Comparison of ENCODE assay signal across 23 mouse cellular contexts in the genomic region with DNA sequence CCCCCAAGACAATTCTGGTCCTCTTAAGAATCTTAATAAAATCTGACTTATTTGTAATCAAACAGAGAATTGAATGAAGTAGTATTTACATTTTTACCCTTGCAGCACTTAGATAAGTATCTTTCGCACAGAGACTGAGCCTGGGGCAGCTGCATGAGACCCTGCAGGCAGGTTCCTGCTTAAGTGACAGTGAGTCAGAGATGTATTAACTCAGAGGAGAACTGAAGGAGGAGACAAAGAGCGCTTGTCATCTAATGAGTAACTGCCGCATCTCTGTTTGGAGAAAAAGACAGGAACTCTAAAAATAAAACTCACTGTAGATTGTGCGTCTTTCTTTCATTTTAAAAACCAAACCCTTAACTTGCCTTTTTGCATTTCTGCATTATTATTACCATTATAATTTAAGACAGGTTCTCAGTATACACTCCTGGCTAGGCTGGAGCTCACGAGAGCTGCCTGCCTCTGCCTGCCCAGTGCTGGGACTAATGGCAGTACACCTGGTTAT. TPM values are rescaled to one million over a fixed set of nuclear protein-coding genes. Genes with fewer than 3 reads are reported as not detected.
DNase-seq lines count a peak whose midpoint lies in the region; ATAC-seq and TF ChIP-seq lines count a peak whose summit lies in the region.
"Had no signal": no experiment of that assay in that cellular context is flagged by ENCODE, and none has a peak within 500 bp of the region (broad histone marks: within the 10 kb centered on the region; RNA-seq: fewer than 3 reads in every experiment).

No protein-coding gene starts in this region.

- peak in 1 of 3 experiments; percentile 2; a peak in 1 of 6 replicates for TF ChIP-seq CTCF in MEL (IDR thresholded peaks at IDR 0.05 in 2 of 3, conservative IDR thresholded peaks at IDR 0.05 in 1 of 3; ENCODE audit: control insufficient read depth in 1 of 3, insufficient read depth in 1 of 3, low read depth in 2 of 3, low read length in 3 of 3, poor library complexity in 1 of 3, severe bottlenecking in 1 of 3)

- H3K4me3 ChIP-seq in megakaryocyte, embryonic 14.5 days (replicated peaks) = peak overlapping the region; percentile 56
- peak overlapping the region; percentile 30 to 49 for H3K4me3 ChIP-seq in MEL (ENCODE audit: control insufficient read depth in 1 of 2, insufficient read depth in 1 of 2, low read depth in 2 of 2, low read length in 2 of 2)
- H3K4me3 ChIP-seq: embryonic facial prominence, embryonic 12.5 days; embryonic facial prominence, embryonic 15.5 days; forebrain, embryonic 15.5 days; heart, adult 2 months; heart, embryonic 10.5 days; heart, embryonic 13.5 days; hindbrain, embryonic 12.5 days; hindbrain, embryonic 15.5 days had no signal

- TF ChIP-seq RAD21 in MEL (IDR thresholded peaks at IDR 0.05; ENCODE audit: low read depth, low read length) = peak; percentile 2; the same call in 1 of the 2 replicates

- H3K4me1 ChIP-seq in megakaryocyte, embryonic 14.5 days = peaks cover 25% of the 10 kb centered on the region
- H3K4me1 ChIP-seq in MEL (ENCODE audit: control insufficient read depth in 1 of 2, insufficient read depth in 2 of 2, low read length in 2 of 2) = peaks cover 8 to 12% of the 10 kb centered on the region in 2 experiments; a peak in 3 of 4 replicates
- H3K4me1 ChIP-seq: embryonic facial prominence, embryonic 12.5 days; forebrain, embryonic 15.5 days; heart, embryonic 10.5 days; hindbrain, embryonic 12.5 days; hindbrain, embryonic 15.5 days had no signal

- peak in 1 of 2 experiments; percentile 20; a peak in 2 of 4 replicates for TF ChIP-seq EP300 in MEL (IDR thresholded peaks at IDR 0.05; ENCODE audit: low read depth in 1 of 2, low read length in 2 of 2)

- H3K79me2 ChIP-seq in MEL (ENCODE audit: control insufficient read depth, insufficient read depth, low read length, poor library complexity) = no peaks in the 10 kb centered on the region

- TF ChIP-seq POLR2A in MEL (IDR thresholded peaks at IDR 0.05; ENCODE audit: control insufficient read depth in 1 of 2, insufficient read depth in 1 of 2, low read depth in 1 of 2, low read length in 2 of 2, poor library complexity in 1 of 2) = no peak

- ATAC-seq in megakaryocyte, adult 5-6 weeks (ENCODE audit: poor library complexity, severe bottlenecking) = no peak
- ATAC-seq: forebrain, embryonic 15.5 days; intestine, postnatal 0 days; Patski had no signal

- H3K27me3 ChIP-seq in megakaryocyte, embryonic 14.5 days (replicated peaks) = no peaks in the 10 kb centered on the region
- no peaks in the 10 kb centered on the region for H3K27me3 ChIP-seq in MEL (ENCODE audit: control insufficient read depth in 1 of 2, insufficient read depth in 2 of 2, low read length in 2 of 2)
- H3K27me3 ChIP-seq: embryonic facial prominence, embryonic 12.5 days; forebrain, embryonic 15.5 days; heart, embryonic 13.5 days; hindbrain, embryonic 12.5 days; hindbrain, embryonic 15.5 days had no signal

- DNase-seq in 416B (ENCODE audit: low read depth) = peak; percentile 59
- peak; percentile 79 for DNase-seq in MEL (ENCODE audit: low read depth, low spot score)
- no peak for DNase-seq in cerebellum, postnatal 14 days
- DNase-seq in lung, postnatal 10 days = no peak
- DNase-seq: adrenal gland, adult 2 months; adrenal gland, postnatal 14 days; cerebellum, adult 11-12 months; cerebellum, adult 8-10 months; cerebellum, postnatal 10 days; gastrocnemius, postnatal 10 days; gastrocnemius, postnatal 36 days; heart, adult 2 months had no signal

- peak overlapping the region; percentile 30; the same call in 1 of the 2 replicates for H3K27ac ChIP-seq in MEL (ENCODE audit: control insufficient read depth, low read depth, low read length)
- H3K27ac ChIP-seq: embryonic facial prominence, embryonic 12.5 days; embryonic facial prominence, embryonic 15.5 days; forebrain, embryonic 15.5 days; heart, adult 2 months; heart, embryonic 10.5 days; heart, embryonic 13.5 days; hindbrain, embryonic 12.5 days; hindbrain, embryonic 15.5 days had no signal

- H3K9ac ChIP-seq in MEL (ENCODE audit: control insufficient read depth, low read depth, low read length, poor library complexity, severe bottlenecking) = peak overlapping the region; percentile 45
- H3K9ac ChIP-seq: embryonic facial prominence, embryonic 12.5 days; embryonic facial prominence, embryonic 15.5 days; forebrain, embryonic 15.5 days; heart, embryonic 13.5 days; hindbrain, embryonic 12.5 days; hindbrain, embryonic 15.5 days had no signal

- H3K9me3 ChIP-seq in megakaryocyte, embryonic 14.5 days = no peaks in the 10 kb centered on the region
- H3K9me3 ChIP-seq in MEL (replicated peaks; ENCODE audit: insufficient read depth, low read length) = no peaks in the 10 kb centered on the region
- H3K9me3 ChIP-seq: embryonic facial prominence, embryonic 12.5 days; embryonic facial prominence, embryonic 15.5 days; forebrain, embryonic 15.5 days; heart, embryonic 10.5 days; heart, embryonic 13.5 days; hindbrain, embryonic 12.5 days; hindbrain, embryonic 15.5 days had no signal

- no peaks in the 10 kb centered on the region for H3K36me3 ChIP-seq in megakaryocyte, embryonic 14.5 days (replicated peaks; ENCODE audit: low read length)
- peaks cover 0 to 12% of the 10 kb centered on the region in 2 experiments; a peak in 2 of 4 replicates for H3K36me3 ChIP-seq in MEL (ENCODE audit: control insufficient read depth in 1 of 2, insufficient read depth in 2 of 2, low read length in 2 of 2)
- H3K36me3 ChIP-seq: embryonic facial prominence, embryonic 12.5 days; embryonic facial prominence, embryonic 15.5 days; forebrain, embryonic 15.5 days; heart, embryonic 10.5 days; heart, embryonic 13.5 days; hindbrain, embryonic 12.5 days; hindbrain, embryonic 15.5 days had no signal

TF ChIP-seq in MEL, 35 proteins besides CTCF, POLR2A, EP300 and RAD21:
- TF ChIP-seq USF1 (IDR thresholded peaks at IDR 0.05; ENCODE audit: low read depth, low read length) (no peak), ZC3H11A (IDR thresholded peaks at IDR 0.05; ENCODE audit: low read depth, low read length) (0 out of 2 replicates have a peak, but pooled peaks have one; percentile 14), SIN3A (IDR thresholded peaks at IDR 0.05; ENCODE audit: low read length) (0 out of 2 replicates have a peak, but pooled peaks have one; percentile 17), TBP (IDR thresholded peaks at IDR 0.05; ENCODE audit: low read depth, low read length) (peak; percentile 94), GATA1 (IDR thresholded peaks at IDR 0.05; ENCODE audit: low read depth, low read length) (peak; percentile 48; the same call in 1 of the 2 replicates), ELF1 (IDR thresholded peaks at IDR 0.05; ENCODE audit: low read depth, low read length) (no peak), GABPA (IDR thresholded peaks at IDR 0.05; ENCODE audit: low read depth, low read length) (0 out of 2 replicates have a peak, but pooled peaks have one; percentile 30), ETS1 (IDR thresholded peaks at IDR 0.05; ENCODE audit: low read depth, low read length) (peak; percentile 27; the same call in 1 of the 2 replicates), MYB (IDR thresholded peaks at IDR 0.05; ENCODE audit: low read depth, low read length) (peak; percentile 39; the same call in 1 of the 2 replicates), SMC3 (IDR thresholded peaks at IDR 0.05; ENCODE audit: low read depth, low read length) (peak; percentile 24; the same call in 1 of the 2 replicates)
TF ChIP-seq in MEL: peak in this region for 8.

RNA-seq across cellular contexts. Expression of a gene that starts 16.4 kb away (rescaled TPM):
- polyA plus RNA-seq in megakaryocyte, embryonic 14.5 days (2012; ENCODE audit: insufficient read depth, low replicate concordance) = 0.63 TPM in 1 of 2 replicates, not detected in the other
- 1.8 and 2.7 TPM in 2 replicates for total RNA-seq in megakaryocyte, adult 5-6 weeks (2015)
- total RNA-seq in megakaryocyte, adult 5-6 weeks (2017) = 2.0 and 5.2 TPM in 2 replicates
- total RNA-seq in MEL (2012; rRNA removed) = 61.2 and 62.4 TPM in 2 replicates
- 10 to 100 TPM in 1 of 2 experiments, not detected in 1; 49.5 TPM for polyA plus RNA-seq in MEL (2012; ENCODE audit: insufficient read depth in 1 of 2, insufficient read length in 2 of 2, low read depth in 1 of 2, low replicate concordance in 2 of 2, missing spikeins in 1 of 2)

Comparison
In these comparisons a context has a peak if more than half of its experiments do, and no peak if none do; other contexts are left out.
1. DNase-seq: peak in 416B (single experiment) and MEL (single experiment); none in cerebellum, postnatal 14 days (0 of 2) and lung, postnatal 10 days (single experiment).
2. RNA of a gene that starts 16.4 kb away (total RNA-seq): 61.2 to 62.4 TPM in MEL; 1.8 to 5.2 TPM in megakaryocyte, adult 5-6 weeks; every median in the first group is over 10 times any median in the second.